Mouse (Mus musculus) cerebellum, adult 8-10 months (tissue): Measurements from ENCODE around the gene Ptprd.
A peak's percentile ranks its signal among the peaks of the same experiment; 100 is the strongest.
"Not testable (repeated sequence)": the region's sequence is repeated elsewhere in the genome, so short reads cannot be mapped to it uniquely, and the experiment has no call there.

ENCODE experiments used
- DNase-seq: peaks from one replicate; pipeline ENCODE4 v3.0.0; 2022

Gene Ptprd

DNA sequence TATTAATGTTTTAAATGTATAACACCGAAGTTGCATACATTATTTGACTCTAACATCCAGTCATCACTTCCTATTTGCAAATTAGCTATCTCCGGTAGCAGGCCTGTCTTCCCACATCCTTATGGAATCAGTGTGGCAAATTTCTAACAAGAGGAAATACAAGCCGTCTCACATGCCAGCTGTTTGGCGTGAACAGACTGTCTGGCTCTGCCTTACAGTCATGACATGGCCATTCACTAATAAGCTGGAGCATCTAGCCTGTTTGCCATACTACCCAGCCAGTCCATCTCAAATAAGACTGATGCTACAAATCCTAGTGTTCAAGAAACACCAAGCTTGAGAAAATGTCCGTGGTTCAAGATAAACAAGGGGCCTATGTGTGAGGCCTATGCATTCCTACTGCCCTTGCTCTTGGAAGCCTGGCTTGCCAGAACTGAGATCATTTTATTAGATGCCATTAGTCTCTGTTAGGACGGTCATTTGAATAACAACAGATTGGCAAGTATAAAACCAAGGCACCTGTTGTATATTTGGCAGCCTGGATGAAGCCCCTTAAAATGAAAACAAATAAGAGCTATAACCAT, 1773.2 kb downstream of the Ptprd start:
- DNase-seq: no peak

- no peak for DNase-seq
These were observed 1773.7 kb downstream of the Ptprd start for GRCm38 (mm10) chr4:76438068-76438467.

DNA sequence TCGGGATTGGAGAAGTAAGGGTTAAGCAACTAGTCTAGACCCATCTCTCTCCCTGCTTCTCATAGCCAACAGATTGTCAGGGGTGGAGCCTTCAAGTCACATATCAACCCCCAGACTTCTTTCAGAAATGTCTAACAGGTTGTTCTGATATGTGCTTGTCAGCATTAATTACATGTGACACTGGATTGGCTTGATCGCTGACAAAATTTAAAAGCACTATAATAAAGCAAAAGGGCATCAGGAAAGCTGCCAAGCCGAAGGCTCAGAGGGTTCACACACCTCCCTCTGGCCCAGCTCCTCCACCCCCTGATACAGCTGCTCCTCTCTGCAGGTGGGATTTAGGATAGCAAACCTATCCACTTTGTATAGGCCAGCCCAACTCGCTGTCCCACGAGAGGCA, 1775.8 kb downstream of the Ptprd start:
- DNase-seq: peak; percentile 38

DNA sequence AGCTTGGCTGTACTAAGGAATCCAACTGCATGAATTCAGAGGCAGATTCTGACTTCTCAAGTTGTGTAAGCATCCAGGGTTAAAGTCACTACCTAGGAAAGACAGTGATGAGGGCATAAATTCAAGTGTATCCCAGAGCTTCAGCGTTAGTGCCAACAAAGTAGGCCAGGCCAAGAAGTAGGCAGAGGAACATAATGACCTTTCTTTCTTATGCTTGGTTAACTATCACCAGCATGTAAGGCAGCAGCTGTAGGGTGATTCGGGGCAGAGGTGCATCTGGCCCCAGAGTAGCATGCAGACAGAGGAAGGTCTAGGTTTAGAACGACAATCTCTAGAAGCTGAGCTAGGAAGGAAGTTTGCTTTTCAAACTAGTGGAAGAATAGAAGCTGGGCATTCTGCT, 1782.0 kb downstream of the Ptprd start:
- no peak for DNase-seq

GRCm38 (mm10) chr4:76427036-76427435, 1784.7 kb downstream of the Ptprd start:
- DNase-seq: not testable (repeated sequence)

DNA sequence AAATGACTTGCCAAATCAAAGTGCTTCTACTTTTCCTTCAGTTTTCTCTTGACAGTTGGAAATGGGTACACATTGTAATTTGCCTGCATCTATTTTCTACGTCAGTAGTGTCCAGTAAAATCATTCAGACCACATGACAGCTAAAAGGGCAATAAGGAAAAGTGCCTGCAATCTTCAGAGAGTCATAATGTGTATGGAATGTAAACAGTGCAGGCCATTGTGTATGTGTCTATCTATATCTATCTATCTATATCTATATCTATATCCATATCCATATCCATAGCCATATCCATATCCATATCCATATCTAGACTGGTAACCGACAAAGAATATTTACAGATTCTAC, 1786.6 kb downstream of the Ptprd start:
- DNase-seq: no peak

GRCm38 (mm10) chr4:76424324-76425229, 1787.2 kb downstream of the Ptprd start:
- DNase-seq: no peak

DNA sequence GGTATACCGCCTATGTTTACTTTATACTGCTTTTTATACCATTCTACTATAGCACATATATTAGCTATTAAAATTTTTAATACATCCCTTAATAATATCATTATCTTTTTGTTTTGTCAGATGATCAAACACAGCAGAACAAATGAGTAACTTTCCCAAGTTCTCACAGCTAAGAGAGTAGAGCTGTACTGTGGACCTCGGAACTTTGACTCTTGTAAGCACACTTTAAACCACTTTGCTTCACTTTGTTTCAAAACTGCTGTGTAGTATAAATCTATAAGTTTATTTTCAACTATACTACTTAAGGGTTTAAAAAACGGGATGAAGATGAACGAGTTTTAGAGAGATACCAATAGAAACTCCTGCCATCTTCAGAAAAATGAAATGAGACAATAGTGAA, 1789.6 kb downstream of the Ptprd start:
- DNase-seq: no peak

DNA sequence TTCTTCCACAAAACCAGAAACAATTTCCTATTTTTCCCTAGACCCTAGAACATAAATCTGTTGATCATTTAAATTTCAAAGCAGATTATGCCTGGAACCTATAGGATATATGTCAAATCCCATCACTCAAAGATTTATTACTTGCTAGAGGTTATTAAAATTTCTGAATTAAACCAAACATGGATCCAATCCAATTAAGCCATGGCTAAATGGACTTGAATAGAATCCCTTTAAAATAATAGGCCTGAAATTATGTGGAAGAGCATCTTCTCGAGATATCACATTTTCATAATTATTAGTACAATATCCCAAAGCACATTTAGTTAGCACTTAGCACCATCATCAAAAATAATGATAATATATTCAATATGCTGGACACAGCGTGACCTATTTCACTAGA, 1792.1 kb downstream of the Ptprd start:
- DNase-seq: no peak

DNA sequence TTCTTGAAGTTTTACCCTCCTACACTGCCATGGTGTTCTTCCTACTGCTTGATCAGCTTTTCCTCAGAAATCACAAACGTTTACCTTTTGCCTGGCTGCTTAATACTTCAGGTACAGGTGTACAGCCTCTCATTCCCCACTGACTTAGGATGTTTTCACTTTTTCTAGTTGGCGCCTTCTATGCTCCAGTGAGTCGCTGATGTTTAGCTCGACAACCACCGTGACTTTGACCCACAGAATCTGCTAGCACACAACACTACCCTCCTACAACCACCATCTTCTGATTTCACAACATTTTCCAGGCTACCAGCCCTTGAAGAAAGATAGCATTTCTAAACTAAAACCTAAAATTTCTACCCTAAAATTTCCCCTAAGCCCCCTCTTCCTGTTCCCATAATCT, 1794.1 kb downstream of the Ptprd start:
- no peak for DNase-seq

DNA sequence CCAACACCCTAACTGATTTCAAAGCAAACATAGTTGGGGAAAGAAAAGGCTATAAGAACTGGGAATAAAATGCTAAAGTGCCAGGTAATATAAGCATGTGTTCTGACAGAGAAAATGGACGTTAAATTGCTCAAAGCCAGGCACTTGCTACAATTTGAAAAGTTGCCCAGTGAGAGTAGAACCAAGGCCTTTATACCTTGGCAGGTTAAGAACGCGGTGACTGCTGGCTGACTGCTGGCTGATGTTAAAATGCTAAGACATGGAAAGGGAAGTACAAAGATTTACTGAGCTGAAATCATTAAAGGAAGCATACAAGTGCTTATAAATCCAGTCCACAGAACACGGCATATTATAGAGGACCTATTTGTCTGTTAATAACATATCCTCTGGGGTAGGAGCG, 1796.1 kb downstream of the Ptprd start:
- DNase-seq: no peak

DNA sequence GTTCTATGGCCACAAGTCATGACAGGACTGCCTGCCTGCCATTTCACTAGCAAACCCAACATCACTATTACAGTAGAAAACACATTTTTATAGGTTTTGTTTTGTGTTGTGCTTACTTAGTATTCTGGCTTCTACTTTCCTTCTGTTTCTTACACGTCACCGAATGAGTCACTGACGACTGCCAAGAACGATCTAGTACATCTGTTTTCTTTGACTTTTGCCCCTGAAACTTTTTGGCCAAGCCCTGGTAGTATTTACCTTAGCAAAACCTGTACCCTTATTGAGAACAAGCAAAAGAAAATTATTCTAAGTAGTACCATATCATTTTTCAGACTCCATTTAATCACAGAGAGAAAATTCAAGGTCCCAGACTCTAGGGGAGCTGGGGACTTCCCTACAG, 1797.2 kb downstream of the Ptprd start:
- DNase-seq: no peak

- no peak for DNase-seq
These were observed 1801.7 kb downstream of the Ptprd start for GRCm38 (mm10) chr4:76410053-76410452.

- DNase-seq: no peak
These were observed 1802.6 kb downstream of the Ptprd start for GRCm38 (mm10) chr4:76409159-76409558.

DNA sequence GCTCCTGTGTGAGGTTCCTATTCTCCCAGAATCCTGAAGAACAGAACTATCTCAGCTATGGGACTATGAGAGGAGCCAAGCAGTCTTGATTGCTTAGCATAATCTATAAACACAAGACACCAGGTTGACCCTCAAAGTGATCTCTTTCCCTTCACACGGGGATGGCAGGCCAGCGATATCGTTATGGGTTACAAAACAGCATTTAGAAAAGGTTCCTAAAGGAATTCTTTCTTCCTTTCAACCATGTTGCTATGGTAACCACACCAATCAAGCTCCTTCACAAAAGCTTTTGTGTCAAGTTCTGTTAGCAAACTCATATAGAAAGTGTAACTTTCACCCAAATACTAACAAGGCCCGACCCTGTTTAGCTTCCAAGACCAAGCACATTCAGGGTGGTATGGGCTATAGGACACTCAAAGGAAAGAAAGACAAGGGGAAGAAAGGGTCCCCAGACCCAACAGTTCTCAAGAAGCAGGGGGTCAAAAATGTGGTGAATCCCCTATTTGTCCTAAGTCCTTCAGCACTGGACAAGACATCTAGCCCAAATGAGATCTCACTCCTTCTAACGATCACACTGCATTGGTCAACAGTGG, 1805.8 kb downstream of the Ptprd start:
- DNase-seq: no peak

DNA sequence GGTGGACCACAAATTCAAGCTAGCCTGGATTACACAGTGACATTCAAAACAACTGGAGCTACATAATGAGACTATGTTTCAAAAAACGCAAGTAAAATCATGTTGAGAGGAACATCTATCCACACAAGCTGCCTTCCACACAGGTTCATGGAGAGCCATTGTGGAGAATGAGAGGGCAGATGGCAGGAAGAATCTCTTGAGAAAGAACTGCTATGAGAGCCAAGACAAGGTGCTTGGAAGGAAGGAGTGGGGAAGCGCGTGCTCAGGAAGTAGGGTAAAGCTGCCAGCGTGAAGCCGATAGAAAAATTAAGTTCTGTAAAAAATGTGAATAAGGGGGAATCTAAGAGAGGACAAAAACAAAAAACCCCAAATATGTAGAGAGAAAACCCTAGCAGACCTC, 1808.5 kb downstream of the Ptprd start:
- DNase-seq: peak; percentile 37

GRCm38 (mm10) chr4:76387887-76388286, 1823.9 kb downstream of the Ptprd start:
- no peak for DNase-seq

DNA sequence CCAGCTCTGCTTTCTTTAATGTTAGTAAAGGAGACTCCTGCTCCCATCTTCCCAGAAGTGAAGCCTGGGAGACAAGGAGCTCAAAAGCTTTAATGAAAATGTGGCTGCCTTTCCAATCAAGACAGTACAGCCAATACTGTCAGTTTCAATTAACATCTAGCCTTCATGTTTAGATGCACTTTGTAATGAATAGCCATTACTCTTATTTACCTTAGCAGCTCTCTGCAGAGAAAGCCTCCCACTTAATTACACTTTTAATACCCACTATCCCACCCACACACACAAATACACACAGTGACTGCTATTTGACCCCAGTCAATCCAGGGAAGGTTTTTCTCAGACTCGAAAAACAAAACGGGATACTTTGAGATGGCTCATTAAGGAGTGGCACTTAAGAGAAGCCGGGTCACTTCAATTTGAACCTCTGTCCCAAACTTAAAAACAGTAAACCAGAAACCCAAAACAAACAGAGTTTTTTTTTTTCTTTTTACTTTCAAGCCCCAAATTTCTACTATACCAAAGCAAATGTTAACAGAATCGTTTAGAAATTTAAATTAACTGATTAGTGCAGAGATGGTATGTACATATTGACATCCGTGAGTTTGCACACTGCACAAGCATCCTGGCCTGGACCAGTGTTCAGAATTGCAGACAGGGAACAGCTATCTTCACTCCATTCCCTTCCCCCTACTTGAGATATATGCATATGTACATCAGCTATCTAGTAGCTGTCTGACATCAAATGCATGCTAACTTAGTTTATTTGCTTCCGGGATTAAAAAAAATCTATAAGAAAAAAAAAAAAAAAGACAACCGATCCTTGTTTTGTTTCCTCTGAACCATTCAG, 1824.6 kb downstream of the Ptprd start:
- no peak for DNase-seq

DNA sequence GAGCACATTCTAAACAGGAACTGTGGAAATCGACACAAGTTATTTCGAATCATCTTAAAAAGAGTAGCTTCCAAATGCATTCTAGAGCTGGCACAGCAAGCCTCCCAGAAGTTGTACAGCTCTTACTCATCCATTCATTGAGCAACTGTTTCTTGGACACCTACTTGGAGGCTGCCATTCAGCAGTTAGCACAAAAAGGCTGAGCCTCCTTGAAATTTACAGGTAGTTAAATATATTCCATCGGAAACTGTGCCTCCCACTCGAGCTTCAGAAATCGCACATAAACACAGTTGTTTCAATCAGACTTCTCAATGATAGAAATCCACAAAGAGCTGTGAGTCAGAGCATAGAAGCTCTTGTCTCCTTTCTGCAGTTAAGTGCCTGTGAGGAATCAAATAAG, 1825.9 kb downstream of the Ptprd start:
- DNase-seq: no peak

GRCm38 (mm10) chr4:76380312-76380917, 1831.3 kb downstream of the Ptprd start:
- DNase-seq: no peak

GRCm38 (mm10) chr4:76370041-76370880, 1841.5 kb downstream of the Ptprd start:
- DNase-seq: peak; percentile 45

DNA sequence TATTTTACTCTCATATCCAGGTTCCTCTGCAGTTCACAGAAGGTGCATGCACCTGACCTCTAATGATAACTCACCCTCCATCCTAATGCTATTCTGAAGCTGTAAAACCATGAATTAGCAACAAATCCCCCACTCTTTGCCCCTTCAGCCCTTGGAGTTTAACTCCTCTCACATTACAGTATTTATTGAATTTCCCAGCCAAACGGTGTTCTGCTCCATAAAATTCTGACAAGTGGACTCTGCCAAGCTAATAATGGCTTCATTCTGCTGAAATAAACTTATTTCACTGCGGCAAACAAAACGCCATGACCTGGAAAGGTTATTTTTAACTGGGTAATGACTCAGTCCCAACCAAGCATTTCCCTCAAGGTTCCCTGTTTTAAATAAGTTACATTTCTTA, 1842.7 kb downstream of the Ptprd start:
- no peak for DNase-seq
